Mouse (Mus musculus) lung, embryonic 14.5 days (tissue): Measurements from ENCODE around the gene Camk2d. TPM values are rescaled to one million over a fixed set of nuclear protein-coding genes. Genes with fewer than 3 reads are reported as not detected.
A peak's percentile ranks its signal among the peaks of the same experiment; 100 is the strongest.

ENCODE experiments used
- ATAC-seq: fragments of 200-750 bp; cut with Nextera tagmentation; 2 replicates; pipeline ENCODE4 v1.8.0; 2017; ENCODE audit warnings: mild to moderate bottlenecking, moderate TSS enrichment, moderate library complexity; ENCODE audit not compliant: insufficient read depth
- DNase-seq: peaks from one replicate; pipeline ENCODE4 v3.0.0-alpha.2; 2015
- H3K27ac ChIP-seq: fragments of 300-500 bp; sonication (generic); 2 replicates; pipeline ENCODE4 v1.5.1; 2014; ENCODE audit warnings: low read depth, mild to moderate bottlenecking, moderate library complexity
- H3K27me3 ChIP-seq: fragments of 300-500 bp; sonication (generic); 2 replicates; pipeline ENCODE4 v1.6.1; 2014; ENCODE audit warnings: low read length, control low read depth; ENCODE audit not compliant: insufficient read depth
- H3K36me3 ChIP-seq: fragments of 300-500 bp; sonication (generic); 2 replicates; pipeline ENCODE4 v1.6.1; 2014; ENCODE audit warnings: control low read depth; ENCODE audit not compliant: insufficient read depth
- H3K4me1 ChIP-seq: fragments of 300-500 bp; sonication (generic); 2 replicates; pipeline ENCODE4 v1.6.1; 2014; ENCODE audit warnings: antibody characterized with exemption, control low read depth; ENCODE audit not compliant: insufficient read depth
- H3K4me2 ChIP-seq: fragments of 300-500 bp; sonication (generic); 2 replicates; pipeline ENCODE4 v1.6.1; 2014; ENCODE audit warnings: mild to moderate bottlenecking
- H3K4me3 ChIP-seq: fragments of 300-500 bp; sonication (generic); 2 replicates; pipeline ENCODE4 v1.5.1; 2014; ENCODE audit warnings: low read depth, low read length
- H3K9ac ChIP-seq: fragments of 300-500 bp; sonication (generic); 2 replicates; pipeline ENCODE4 v1.6.1; 2014
- H3K9me3 ChIP-seq: fragments of 300-500 bp; sonication (generic); 2 replicates; pipeline ENCODE4 v1.6.1; 2016; ENCODE audit warnings: low read depth, low read length, control low read depth
- CTCF ChIP-seq: IDR thresholded peaks from 2 replicates; pipeline ENCODE4 v1.5.1; 2016; ENCODE audit warnings: antibody characterized with exemption, low read depth
- WGBS: fragments of 180-500 bp; shearing (Covaris S2); extraction: QIAGEN DNeasy Blood & Tissue Kit; methylation state at CpG from one replicate; pipeline ENCODE4 v1.1.7; 2014; 5-methylcytosine and 5-hydroxymethylcytosine counted together
- polyA plus RNA-seq: library from polyadenylated mRNA; unstranded; fragments of >200 nt; fragmentation: Nextera tagmentation; extraction: Ambion mirVana; gene quantifications from 2 replicates; pipeline ENCODE4 v1.2.1, GENCODE M21; 2014

Camk2d gene
- polyA plus RNA-seq, 1 experiment from 2014 or later: 43.2 TPM

- peak; percentile 97 for ATAC-seq
- WGBS: 29% methylated on average over 6 of the region's 6 CpGs
- H3K9ac ChIP-seq: no peak overlapping the region
- TF ChIP-seq CTCF: no peak
- no peak overlapping the region for H3K4me2 ChIP-seq
- peak; percentile 77 for DNase-seq
- peak overlapping the region; percentile 65; the same call in 1 of the 2 replicates for H3K27ac ChIP-seq
- H3K36me3 ChIP-seq: 0 out of 2 replicates have a peak, but pooled peaks cover 3% of the 10 kb centered on the region
- no peak overlapping the region for H3K4me3 ChIP-seq
- no peaks in the 10 kb centered on the region for H3K4me1 ChIP-seq
- H3K27me3 ChIP-seq: no peaks in the 10 kb centered on the region
- H3K9me3 ChIP-seq: no peaks in the 10 kb centered on the region
Measured at GRCm38 (mm10) chr3:126831418-126832138, 235.5 kb downstream of the Camk2d start.

GRCm38 (mm10) chr3:126834641-126835167, 238.6 kb downstream of the Camk2d start:
- no peak for DNase-seq
- 84% methylated on average over 5 of the region's 5 CpGs for WGBS
- Histone ChIP-seq H3K27me3 (no peaks in the 10 kb centered on the region), H3K9me3 (no peaks in the 10 kb centered on the region), H3K27ac (no peak overlapping the region), H3K4me3 (no peak overlapping the region), H3K36me3 (0 out of 2 replicates have a peak, but pooled peaks cover 3% of the 10 kb centered on the region), H3K9ac (no peak overlapping the region), H3K4me1 (no peaks in the 10 kb centered on the region), H3K4me2 (no peak overlapping the region)
- TF ChIP-seq CTCF: no peak
- ATAC-seq: no peak

- ATAC-seq (peak; percentile 66; the same call in 1 of the 2 replicates), DNase-seq (peak; percentile 64)
- 34% methylated on average over 9 of the region's 9 CpGs for WGBS
- no peak; the same call in 1 of the 2 replicates for TF ChIP-seq CTCF
- Histone ChIP-seq H3K27me3 (no peaks in the 10 kb centered on the region), H3K36me3 (peaks cover 9% of the 10 kb centered on the region; the same call in 1 of the 2 replicates), H3K9ac (no peak overlapping the region), H3K4me2 (no peak overlapping the region), H3K4me3 (no peak overlapping the region), H3K4me1 (no peaks in the 10 kb centered on the region), H3K9me3 (no peaks in the 10 kb centered on the region), H3K27ac (no peak overlapping the region)
Measured at GRCm38 (mm10) chr3:126842780-126843179, 246.7 kb downstream of the Camk2d start.

GRCm38 (mm10) chr3:126844809-126845208, 248.7 kb downstream of the Camk2d start:
- Histone ChIP-seq H3K9me3 (no peaks in the 10 kb centered on the region), H3K27me3 (no peaks in the 10 kb centered on the region), H3K4me1 (no peaks in the 10 kb centered on the region), H3K9ac (no peak overlapping the region), H3K36me3 (peaks cover 9% of the 10 kb centered on the region; the same call in 1 of the 2 replicates), H3K4me2 (no peak overlapping the region), H3K27ac (no peak overlapping the region), H3K4me3 (no peak overlapping the region)
- DNase-seq (no peak), ATAC-seq (no peak)
- WGBS: 79% methylated on average over 7 of the region's 7 CpGs
- no peak for TF ChIP-seq CTCF

GRCm38 (mm10) chr3:126848081-126848480, 252.0 kb downstream of the Camk2d start:
- H3K27me3 ChIP-seq: no peaks in the 10 kb centered on the region
- H3K4me3 ChIP-seq: no peak overlapping the region
- no peaks in the 10 kb centered on the region for H3K36me3 ChIP-seq
- no peak for ATAC-seq
- H3K4me1 ChIP-seq: no peaks in the 10 kb centered on the region
- H3K27ac ChIP-seq: no peak overlapping the region
- no peaks in the 10 kb centered on the region for H3K9me3 ChIP-seq
- H3K9ac ChIP-seq: no peak overlapping the region
- no peak for DNase-seq
- TF ChIP-seq CTCF: no peak
- H3K4me2 ChIP-seq: no peak overlapping the region
- 88% methylated on average over 1 of the region's 1 CpGs for WGBS

GRCm38 (mm10) chr3:126860442-126860841, 264.3 kb downstream of the Camk2d start:
- no peak overlapping the region for H3K4me2 ChIP-seq
- ATAC-seq (no peak), DNase-seq (no peak)
- no peaks in the 10 kb centered on the region for H3K9me3 ChIP-seq
- H3K4me3 ChIP-seq: no peak overlapping the region
- H3K4me1 ChIP-seq: no peaks in the 10 kb centered on the region
- no peak overlapping the region for H3K27ac ChIP-seq
- no peaks in the 10 kb centered on the region for H3K36me3 ChIP-seq
- no peaks in the 10 kb centered on the region for H3K27me3 ChIP-seq
- no peak for TF ChIP-seq CTCF
- H3K9ac ChIP-seq: no peak overlapping the region

GRCm38 (mm10) chr3:126869561-126869960, 273.5 kb downstream of the Camk2d start:
- peak; percentile 90 for ATAC-seq
- Histone ChIP-seq H3K4me2 (no peak overlapping the region), H3K9me3 (no peaks in the 10 kb centered on the region), H3K4me1 (no peaks in the 10 kb centered on the region), H3K27me3 (no peaks in the 10 kb centered on the region), H3K9ac (no peak overlapping the region), H3K36me3 (no peaks in the 10 kb centered on the region), H3K4me3 (no peak overlapping the region), H3K27ac (no peak overlapping the region)
- TF ChIP-seq CTCF: no peak
- DNase-seq: peak; percentile 67
- 67% methylated on average over 3 of the region's 3 CpGs for WGBS
